Comparison of ENCODE assay signal across 8 mouse cellular contexts in genomic region chr11:102315690-102316571, GRCm38 (mm10). TPM values are rescaled to one million over a fixed set of nuclear protein-coding genes. Genes with fewer than 3 reads are reported as not detected.
DNase-seq lines count a peak whose midpoint lies in the region; ATAC-seq lines count a peak whose summit lies in the region.

No protein-coding gene starts in this region.

- no peaks in the 10 kb centered on the region for H3K9me3 ChIP-seq in megakaryocyte, embryonic 14.5 days
- H3K9me3 ChIP-seq in forebrain, embryonic 11.5 days (ENCODE audit: control insufficient read depth, low read length) = no peaks in the 10 kb centered on the region
- H3K9me3 ChIP-seq in liver, embryonic 11.5 days (ENCODE audit: control insufficient read depth, low read length) = no peaks in the 10 kb centered on the region
- H3K9me3 ChIP-seq in stomach, embryonic 15.5 days = no peaks in the 10 kb centered on the region

- peaks cover 52% of the 10 kb centered on the region for H3K36me3 ChIP-seq in megakaryocyte, embryonic 14.5 days (replicated peaks; ENCODE audit: low read length)
- peaks cover 7% of the 10 kb centered on the region; the same call in 1 of the 2 replicates for H3K36me3 ChIP-seq in forebrain, embryonic 11.5 days (ENCODE audit: control insufficient read depth, insufficient read depth, low read length)
- peaks cover 20% of the 10 kb centered on the region for H3K36me3 ChIP-seq in liver, embryonic 11.5 days (ENCODE audit: control insufficient read depth, insufficient read depth, low read length)
- H3K36me3 ChIP-seq in stomach, embryonic 15.5 days = peaks cover 17% of the 10 kb centered on the region

- peaks cover 65% of the 10 kb centered on the region for H3K4me1 ChIP-seq in megakaryocyte, embryonic 14.5 days
- H3K4me1 ChIP-seq in forebrain, embryonic 11.5 days (replicated peaks; ENCODE audit: control insufficient read depth, insufficient read depth, low read length) = peaks cover 8% of the 10 kb centered on the region
- H3K4me1 ChIP-seq in liver, embryonic 11.5 days (replicated peaks; ENCODE audit: control insufficient read depth, insufficient read depth, low read length) = peaks cover 23% of the 10 kb centered on the region
- H3K4me1 ChIP-seq in stomach, embryonic 15.5 days = peaks cover 23% of the 10 kb centered on the region

- WGBS in forebrain, embryonic 11.5 days = 14% methylated on average over 14 of the region's 14 CpGs
- WGBS in liver, embryonic 11.5 days = 16% methylated on average over 14 of the region's 14 CpGs
- WGBS in stomach, embryonic 15.5 days = 13% methylated on average over 14 of the region's 14 CpGs

- peaks cover 5% of the 10 kb centered on the region for H3K27me3 ChIP-seq in megakaryocyte, embryonic 14.5 days (replicated peaks)
- H3K27me3 ChIP-seq in forebrain, embryonic 11.5 days (ENCODE audit: control insufficient read depth, insufficient read depth, low read length) = no peaks in the 10 kb centered on the region
- H3K27me3 ChIP-seq in liver, embryonic 11.5 days (replicated peaks; ENCODE audit: control insufficient read depth, insufficient read depth, low read length) = no peaks in the 10 kb centered on the region
- H3K27me3 ChIP-seq in stomach, embryonic 15.5 days (replicated peaks) = no peaks in the 10 kb centered on the region

- peak overlapping the region; percentile 92 for H3K4me3 ChIP-seq in megakaryocyte, embryonic 14.5 days (replicated peaks)
- H3K4me3 ChIP-seq in forebrain, embryonic 11.5 days (ENCODE audit: low read depth, low read length) = peak overlapping the region; percentile 99
- peak overlapping the region; percentile 73 for H3K4me3 ChIP-seq in liver, embryonic 11.5 days (ENCODE audit: low read depth, low read length)
- H3K4me3 ChIP-seq in stomach, embryonic 15.5 days (replicated peaks) = peak overlapping the region; percentile 97

- ATAC-seq in megakaryocyte, adult 5-6 weeks (ENCODE audit: poor library complexity, severe bottlenecking) = no peak
- no peak for ATAC-seq in forebrain, embryonic 11.5 days (replicated peaks; ENCODE audit: low FRiP score)
- ATAC-seq in liver, embryonic 11.5 days (replicated peaks; ENCODE audit: low FRiP score) = no peak
- no peak for ATAC-seq in stomach, embryonic 15.5 days (ENCODE audit: insufficient read depth, low FRiP score, low read depth)

- peak overlapping the region; percentile 99 for H3K27ac ChIP-seq in forebrain, embryonic 11.5 days (ENCODE audit: low read depth, low read length)
- H3K27ac ChIP-seq in liver, embryonic 11.5 days (ENCODE audit: low read depth, low read length) = peak overlapping the region; percentile 93
- H3K27ac ChIP-seq in stomach, embryonic 15.5 days = peak overlapping the region; percentile 79

- peak overlapping the region; percentile 100 for H3K9ac ChIP-seq in forebrain, embryonic 11.5 days (ENCODE audit: low read length)
- H3K9ac ChIP-seq in liver, embryonic 11.5 days (ENCODE audit: low read depth, low read length) = peak overlapping the region; percentile 90
- 0 out of 2 replicates have a peak overlapping the region, but pooled peaks have one; percentile 3 for H3K9ac ChIP-seq in stomach, embryonic 15.5 days

- peak overlapping the region; percentile 98 for H3K4me2 ChIP-seq in forebrain, embryonic 11.5 days (ENCODE audit: low read depth, low read length, severe bottlenecking)
- peak overlapping the region; percentile 99 for H3K4me2 ChIP-seq in liver, embryonic 11.5 days
- H3K4me2 ChIP-seq in stomach, embryonic 15.5 days = peak overlapping the region; percentile 92

- DNase-seq in cerebellum, adult 11-12 months = peak; percentile 62
- no peak for DNase-seq in cerebellum, adult 18-20 months
- no peak for DNase-seq in forebrain, embryonic 11.5 days (ENCODE audit: low spot score)
- peak; percentile 63 for DNase-seq in liver, embryonic 11.5 days (ENCODE audit: low spot score)
- no peak for DNase-seq in frontal cortex, postnatal 36 days (ENCODE audit: low spot score in 2 of 2)

RNA-seq across cellular contexts. Expression of gene Ubtf, which starts 3.6 kb away (rescaled TPM):
- polyA plus RNA-seq in megakaryocyte, embryonic 14.5 days (2012; ENCODE audit: insufficient read depth, low replicate concordance) = 46.9 and 85.8 TPM in 2 replicates
- 19.6 and 22.4 TPM in 2 replicates for total RNA-seq in megakaryocyte, adult 5-6 weeks (2015)
- 82.8 and 90.2 TPM in 2 replicates for total RNA-seq in megakaryocyte, adult 5-6 weeks (2017)
- 109 and 111 TPM in 2 replicates for polyA plus RNA-seq in forebrain, embryonic 11.5 days (2014; fragmentation: Nextera tagmentation; extraction: Ambion mirVana)
- polyA plus RNA-seq in liver, embryonic 11.5 days (2014; fragmentation: Nextera tagmentation; extraction: Ambion mirVana) = 104 and 108 TPM in 2 replicates
- polyA plus RNA-seq in stomach, embryonic 15.5 days (2015; fragmentation: Nextera tagmentation; extraction: Ambion mirVana) = 82.7 and 83.0 TPM in 2 replicates

RNA-seq across cellular contexts. Expression of gene Atxn7l3, which starts 19.5 kb away (rescaled TPM):
- 64.8 and 80.0 TPM in 2 replicates for polyA plus RNA-seq in megakaryocyte, embryonic 14.5 days (2012; ENCODE audit: insufficient read depth, low replicate concordance)
- total RNA-seq in megakaryocyte, adult 5-6 weeks (2015) = 24.9 and 26.9 TPM in 2 replicates
- 25.5 and 25.7 TPM in 2 replicates for total RNA-seq in megakaryocyte, adult 5-6 weeks (2017)
- 20.8 and 21.7 TPM in 2 replicates for polyA plus RNA-seq in forebrain, embryonic 11.5 days (2014; fragmentation: Nextera tagmentation; extraction: Ambion mirVana)
- polyA plus RNA-seq in liver, embryonic 11.5 days (2014; fragmentation: Nextera tagmentation; extraction: Ambion mirVana) = 11.4 and 14.7 TPM in 2 replicates
- polyA plus RNA-seq in stomach, embryonic 15.5 days (2015; fragmentation: Nextera tagmentation; extraction: Ambion mirVana) = 14.5 and 14.8 TPM in 2 replicates

RNA-seq across cellular contexts. Expression of gene Tmub2, which starts 31.2 kb away (rescaled TPM):
- 46.7 and 48.3 TPM in 2 replicates for polyA plus RNA-seq in megakaryocyte, embryonic 14.5 days (2012; ENCODE audit: insufficient read depth, low replicate concordance)
- 20.8 and 22.0 TPM in 2 replicates for total RNA-seq in megakaryocyte, adult 5-6 weeks (2015)
- 27.0 and 27.5 TPM in 2 replicates for total RNA-seq in megakaryocyte, adult 5-6 weeks (2017)
- 50.0 and 58.5 TPM in 2 replicates for polyA plus RNA-seq in forebrain, embryonic 11.5 days (2014; fragmentation: Nextera tagmentation; extraction: Ambion mirVana)
- polyA plus RNA-seq in liver, embryonic 11.5 days (2014; fragmentation: Nextera tagmentation; extraction: Ambion mirVana) = 41.6 and 44.8 TPM in 2 replicates
- polyA plus RNA-seq in stomach, embryonic 15.5 days (2015; fragmentation: Nextera tagmentation; extraction: Ambion mirVana) = 47.8 and 51.9 TPM in 2 replicates

RNA-seq across cellular contexts. Expression of gene Asb16, which starts 47.4 kb away (rescaled TPM):
- polyA plus RNA-seq in megakaryocyte, embryonic 14.5 days (2012; ENCODE audit: insufficient read depth, low replicate concordance) = not detected in 2 replicates
- 0.04 TPM in 1 of 2 replicates, not detected in the other for total RNA-seq in megakaryocyte, adult 5-6 weeks (2015)
- not detected in 2 replicates for total RNA-seq in megakaryocyte, adult 5-6 weeks (2017)
- not detected in 2 replicates for polyA plus RNA-seq in forebrain, embryonic 11.5 days (2014; fragmentation: Nextera tagmentation; extraction: Ambion mirVana)
- 0.05 and 0.12 TPM in 2 replicates for polyA plus RNA-seq in liver, embryonic 11.5 days (2014; fragmentation: Nextera tagmentation; extraction: Ambion mirVana)
- 0.09 TPM in 1 of 2 replicates, not detected in the other for polyA plus RNA-seq in stomach, embryonic 15.5 days (2015; fragmentation: Nextera tagmentation; extraction: Ambion mirVana)

RNA-seq across cellular contexts. Expression of gene Slc4a1, which starts 50.1 kb away (rescaled TPM):
- polyA plus RNA-seq in megakaryocyte, embryonic 14.5 days (2012; ENCODE audit: insufficient read depth, low replicate concordance) = 0.13 and 2.8 TPM in 2 replicates
- total RNA-seq in megakaryocyte, adult 5-6 weeks (2015) = 3.3 and 8.2 TPM in 2 replicates
- 3.3 and 7.2 TPM in 2 replicates for total RNA-seq in megakaryocyte, adult 5-6 weeks (2017)
- polyA plus RNA-seq in forebrain, embryonic 11.5 days (2014; fragmentation: Nextera tagmentation; extraction: Ambion mirVana) = 33.8 and 36.8 TPM in 2 replicates
- 191 and 229 TPM in 2 replicates for polyA plus RNA-seq in liver, embryonic 11.5 days (2014; fragmentation: Nextera tagmentation; extraction: Ambion mirVana)
- 31.8 and 68.8 TPM in 2 replicates for polyA plus RNA-seq in stomach, embryonic 15.5 days (2015; fragmentation: Nextera tagmentation; extraction: Ambion mirVana)

Comparison
In these comparisons a context has a peak if more than half of its experiments do, and no peak if none do; other contexts are left out.
1. DNase-seq: peak in cerebellum, adult 11-12 months (single experiment) and liver, embryonic 11.5 days (single experiment); none in cerebellum, adult 18-20 months (0 of 2), forebrain, embryonic 11.5 days (single experiment) and frontal cortex, postnatal 36 days (0 of 2).
2. H3K9ac ChIP-seq: peak in every context shown above with its lines; median percentile 100 in forebrain, embryonic 11.5 days; 90 in liver, embryonic 11.5 days; 3 in stomach, embryonic 15.5 days.
3. Peak in every context shown above with its lines, with median percentiles within 50 percentile points of each other: H3K4me3 ChIP-seq, H3K27ac ChIP-seq and H3K4me2 ChIP-seq.